Mouse (Mus musculus) c-Kit-positive CD71-positive TER-119-positive erythroid progenitor cells, embryonic 14.5 days (primary cell): ENCODE measurements around the gene Aamp.
"Not testable (repeated sequence)": the region's sequence is repeated elsewhere in the genome, so short reads cannot be mapped to it uniquely, and the experiment has no call there.

ENCODE experiments used
- DNase-seq: peaks from one replicate; pipeline ENCODE4 v3.0.0-alpha.2; 2013; ENCODE audit warnings: low spot score

Gene Aamp

GRCm38 (mm10) chr1:74284543-74285160 lies at the start of gene Aamp, which contains the start of gene Pnkd:
Aamp (minus strand) TSS chr1:74284738.
Pnkd (plus strand) TSS chr1:74284930.
- DNase-seq = peak; percentile 100

- no peak for DNase-seq
These were observed 48.4 kb upstream of the Aamp start for GRCm38 (mm10) chr1:74332930-74333329.

DNA sequence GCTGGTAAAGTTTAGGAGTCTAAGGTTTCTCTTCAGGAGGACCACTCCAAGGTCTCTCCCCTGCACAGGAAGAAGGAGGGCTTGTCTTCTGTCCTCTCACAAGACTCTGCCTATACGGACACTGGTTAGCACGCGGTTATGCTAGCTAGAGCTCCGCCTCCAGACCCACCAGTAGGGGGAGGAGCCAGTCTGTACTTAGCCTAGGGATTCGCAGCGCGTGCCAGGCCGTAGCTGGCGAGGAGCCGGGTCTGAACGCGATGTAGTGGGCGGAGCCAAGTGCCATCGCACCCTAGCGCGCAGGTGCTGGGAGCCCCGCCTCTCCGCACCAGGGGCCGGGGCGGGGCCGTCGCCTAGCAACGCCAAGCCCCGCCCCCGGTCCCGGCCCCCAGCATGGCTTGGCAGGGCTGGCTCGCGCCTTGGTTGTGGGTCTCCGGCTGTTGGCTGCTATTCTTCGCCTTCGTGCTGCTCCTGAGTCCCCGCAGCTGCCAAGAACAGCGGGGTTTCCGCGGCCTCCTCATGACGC lies 47.8 kb upstream of the Aamp start:
- peak; percentile 94 for DNase-seq

DNA sequence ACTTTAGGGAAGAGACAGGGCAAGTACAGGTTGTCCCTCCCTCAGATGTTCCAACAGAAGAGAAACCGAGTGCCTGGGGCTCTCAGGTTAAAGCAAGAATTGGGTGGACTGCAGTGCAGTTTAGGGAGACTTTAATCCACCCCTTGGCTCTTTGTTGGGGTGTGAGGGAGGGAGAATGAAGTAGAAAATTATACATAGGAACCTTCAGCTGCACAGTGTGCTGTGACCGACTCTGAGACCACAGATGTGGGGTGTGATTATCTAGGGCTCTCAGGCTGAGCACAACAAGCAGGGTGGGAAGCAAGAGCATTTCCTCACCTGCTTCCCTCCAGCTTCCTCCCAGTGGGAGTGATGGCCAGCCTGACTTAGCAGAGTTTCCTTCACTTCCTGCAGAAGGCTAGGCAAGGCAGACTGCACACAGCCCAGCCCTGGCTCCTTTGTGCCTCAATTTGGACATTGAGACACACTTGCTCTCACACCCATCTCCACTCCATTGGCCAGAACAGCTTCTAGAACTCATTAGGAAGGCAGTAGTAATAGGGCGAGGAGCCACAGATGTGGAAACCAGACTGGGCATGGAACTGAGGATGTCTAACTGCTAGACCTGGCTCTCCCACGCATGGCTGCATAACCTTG lies 46.6 kb upstream of the Aamp start:
- DNase-seq = peak; percentile 34

GRCm38 (mm10) chr1:74329899-74330431 lies 45.4 kb upstream of the Aamp start:
- no peak for DNase-seq

- not testable (repeated sequence) for DNase-seq
These were observed 42.4 kb upstream of the Aamp start for GRCm38 (mm10) chr1:74326916-74327315.

- no peak for DNase-seq
These were observed 36.9 kb upstream of the Aamp start for GRCm38 (mm10) chr1:74321396-74321795.

DNA sequence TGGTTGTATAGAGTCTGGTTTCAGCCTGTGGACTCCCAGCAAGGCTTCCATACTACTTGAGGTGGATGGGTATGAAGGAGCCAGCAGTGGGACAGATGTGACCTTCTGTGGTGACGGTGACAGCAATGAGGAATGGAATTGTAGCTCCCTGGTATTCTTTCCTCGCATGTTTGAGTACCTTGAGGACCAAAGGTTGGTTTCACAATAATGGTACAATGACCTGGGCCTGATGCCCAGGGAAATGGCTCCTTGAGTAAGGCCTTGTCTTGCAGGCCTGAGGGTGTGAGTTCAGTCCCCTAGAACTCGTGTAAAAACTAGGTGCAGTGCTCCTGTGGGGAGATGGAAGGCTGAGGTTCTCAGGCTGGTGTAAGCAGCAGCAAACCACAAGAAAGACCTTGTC lies 34.2 kb upstream of the Aamp start:
- no peak for DNase-seq

GRCm38 (mm10) chr1:74316114-74316827 lies 31.7 kb upstream of the Aamp start:
- DNase-seq = no peak

DNA sequence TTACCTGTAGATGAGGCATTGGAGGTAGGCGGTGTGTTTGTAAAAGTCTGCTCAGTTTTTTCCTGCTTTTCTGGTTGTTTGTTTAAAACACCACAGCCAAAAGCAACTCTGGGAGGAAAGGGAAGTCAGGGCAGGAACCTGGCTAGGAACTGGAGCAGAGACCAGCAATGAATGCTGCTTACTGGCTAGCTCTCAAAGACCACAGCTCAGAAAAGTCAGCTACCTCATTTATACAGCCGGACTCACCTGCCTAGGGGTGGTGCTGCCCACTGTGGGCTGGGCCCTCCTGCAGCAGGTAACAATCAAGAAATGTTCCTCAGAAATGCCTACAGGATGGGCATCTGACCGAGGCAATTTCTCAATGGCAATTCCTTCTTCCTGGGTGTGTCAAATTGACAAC lies 30.3 kb upstream of the Aamp start:
- DNase-seq = no peak

GRCm38 (mm10) chr1:74313049-74313692 lies 28.6 kb upstream of the Aamp start:
- DNase-seq = peak; percentile 66

- DNase-seq = no peak
These were observed 25.2 kb upstream of the Aamp start for GRCm38 (mm10) chr1:74309767-74310166.

DNA sequence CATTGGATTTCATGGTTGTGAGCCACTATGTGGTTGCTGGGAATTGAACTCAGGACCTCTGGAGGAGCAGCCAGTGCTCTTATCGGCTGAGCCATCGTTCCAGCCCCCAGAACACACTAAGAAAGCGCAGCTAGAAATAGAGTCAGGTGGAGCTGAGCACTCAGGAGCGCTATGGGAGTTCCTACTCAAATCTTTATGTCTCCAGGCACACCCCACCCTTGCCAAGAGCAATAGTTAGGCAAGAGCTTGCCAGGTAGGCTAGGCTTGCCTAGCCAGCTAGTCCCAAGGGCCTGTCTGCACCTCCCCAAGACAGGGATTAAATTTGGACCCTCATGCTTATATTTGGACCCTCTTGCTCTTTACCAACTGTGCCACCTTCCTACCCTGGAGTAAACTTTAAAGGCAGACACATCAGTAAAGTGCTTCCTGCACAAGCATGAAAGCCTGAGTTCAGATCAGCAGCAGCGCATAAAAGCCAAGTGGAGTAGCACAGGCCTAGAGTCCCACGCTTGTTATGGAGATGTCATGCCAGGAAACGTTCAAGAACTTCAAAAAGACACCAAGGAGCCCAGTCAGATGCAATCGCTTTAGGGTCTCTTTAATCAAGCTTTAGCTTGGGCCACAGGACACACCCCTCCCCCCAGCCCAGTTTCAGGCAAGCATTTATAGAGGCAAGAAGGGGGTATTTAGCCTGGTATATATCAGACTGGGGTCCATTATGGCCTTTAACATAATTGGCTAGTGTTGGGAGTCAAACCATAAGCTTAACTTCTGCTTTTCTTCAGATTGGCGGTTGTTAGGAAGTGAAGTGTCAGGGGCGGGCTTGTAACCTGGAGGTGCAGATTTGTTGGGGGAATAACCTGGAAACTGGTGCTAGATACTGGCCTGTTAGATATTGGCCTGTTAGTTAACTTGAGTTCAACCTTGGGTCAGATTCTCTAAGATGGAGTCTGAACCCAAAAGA lies 23.7 kb upstream of the Aamp start:
- no peak for DNase-seq

GRCm38 (mm10) chr1:74307146-74307545 lies 22.6 kb upstream of the Aamp start:
- DNase-seq = no peak

DNA sequence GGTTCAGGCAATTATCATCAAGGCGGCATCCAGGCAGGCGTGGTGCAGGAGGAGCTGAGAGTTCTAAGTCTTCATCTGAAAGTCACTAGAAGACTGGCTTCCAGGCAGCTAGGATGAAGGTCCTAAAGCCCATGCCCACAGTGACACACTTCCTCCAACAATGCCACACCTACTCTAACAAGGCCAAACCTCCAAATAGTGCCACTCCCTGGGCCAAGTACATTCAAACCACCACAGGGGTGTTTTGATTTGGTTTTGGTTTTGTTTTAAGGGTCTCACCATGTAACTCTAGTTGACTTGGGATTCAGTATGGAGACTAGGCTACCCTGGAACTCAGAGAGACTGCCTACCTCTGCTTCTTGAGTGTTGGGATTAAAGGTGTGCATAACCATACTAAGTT lies 21.0 kb upstream of the Aamp start, which contains the start of gene Tmbim1:
Gene Tmbim1 (minus strand): TSS at position 101 of the 400 bp plus-strand sequence.
- no peak for DNase-seq

- no peak for DNase-seq
These were observed 20.4 kb upstream of the Aamp start for GRCm38 (mm10) chr1:74304946-74305345.

- no peak for DNase-seq
These were observed 19.8 kb upstream of the Aamp start for GRCm38 (mm10) chr1:74304339-74304790.

DNA sequence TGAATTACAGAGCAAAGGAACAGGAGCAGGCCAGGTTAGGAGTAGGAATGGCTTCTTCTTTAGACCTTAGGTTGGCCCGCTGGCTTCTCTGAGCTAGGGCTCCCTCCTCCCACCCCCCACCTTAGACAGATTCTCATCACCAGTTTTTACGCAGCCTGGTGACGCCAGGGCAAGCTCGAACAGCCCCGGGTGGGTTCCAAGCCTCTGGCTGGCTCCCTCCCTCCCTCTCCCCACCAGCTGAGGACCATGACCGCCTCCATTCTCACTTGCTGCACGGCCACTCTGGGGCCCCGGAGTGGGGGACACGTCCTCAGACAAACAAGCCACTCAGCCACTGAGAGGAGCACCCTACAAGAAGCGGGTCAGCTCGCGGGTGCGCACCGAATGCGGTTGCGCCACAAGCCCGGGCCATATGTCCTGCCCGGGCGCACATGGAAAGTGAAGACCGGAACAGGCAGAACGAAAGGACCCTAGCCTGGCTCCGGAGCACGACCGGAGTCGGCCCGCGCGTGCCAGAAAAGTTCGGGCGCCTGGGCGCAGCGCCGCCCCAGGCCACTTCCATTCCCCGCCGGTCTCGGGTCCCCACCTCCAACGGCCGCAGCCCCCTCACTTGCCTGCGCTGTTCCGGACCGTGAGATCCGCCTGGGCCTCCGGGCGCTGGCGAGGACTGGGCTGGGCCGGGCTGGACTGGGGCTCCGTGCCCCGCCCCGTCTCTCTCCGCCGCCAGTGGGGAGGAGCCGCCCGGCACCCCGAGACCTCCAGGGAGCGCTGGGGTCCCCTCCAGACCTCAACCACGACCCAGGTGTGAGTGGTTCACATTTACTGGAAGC lies 19.2 kb upstream of the Aamp start:
- peak; percentile 59 for DNase-seq

- DNase-seq = no peak
These were observed 18.3 kb upstream of the Aamp start for GRCm38 (mm10) chr1:74302835-74303234.

DNA sequence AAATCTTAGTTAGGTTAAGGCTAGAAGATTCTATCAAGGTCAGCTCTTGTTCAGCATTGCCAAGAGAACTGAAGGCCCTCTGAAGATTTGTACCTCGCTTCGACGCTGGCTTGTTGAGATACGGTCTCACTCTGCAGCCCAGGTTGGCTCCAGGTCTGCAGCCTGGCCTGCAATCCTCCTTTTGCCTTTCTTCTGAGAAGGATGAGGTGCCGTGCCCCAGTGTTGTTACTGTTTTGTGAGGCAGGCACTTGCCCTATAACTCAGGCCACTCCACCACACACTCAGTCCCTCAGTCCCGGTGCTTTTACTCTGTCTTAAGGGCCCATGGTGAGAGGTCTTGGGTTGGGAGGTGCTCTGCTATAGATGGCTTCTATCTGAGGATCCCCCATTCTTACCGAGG lies 17.7 kb upstream of the Aamp start:
- DNase-seq = no peak
